Mouse (Mus musculus) MEL (cell line): ENCODE measurements around the gene Trim59. TPM values are rescaled to one million over a fixed set of nuclear protein-coding genes. Genes with fewer than 3 reads are reported as not detected.

Source experiments
- DNase-seq: peaks from one replicate; pipeline ENCODE4 v3.0.0; 2011; ENCODE audit warnings: low read depth, low spot score
- H3K27ac ChIP-seq: 2 replicates; pipeline ENCODE4 v1.5.1; 2012; ENCODE audit warnings: low read depth, mild to moderate bottlenecking, control low read depth, low read length, moderate library complexity; ENCODE audit not compliant: control insufficient read depth
- H3K27me3 ChIP-seq, 2 experiments: fragments of 150-350 bp in 1 of 2; sonication (generic) in 1 of 2; 2 replicates each; pipeline ENCODE4 v1.6.1; 2012; ENCODE audit warnings: low read length in 2 of 2, mild to moderate bottlenecking in 2 of 2, improper control_type of control experiment in 1 of 2, moderate library complexity in 1 of 2; ENCODE audit not compliant: insufficient read depth in 2 of 2, control insufficient read depth in 1 of 2
- H3K36me3 ChIP-seq, 2 experiments: 2 replicates each; pipeline ENCODE4 v1.6.1; 2012 to 2014; ENCODE audit warnings: low read length in 2 of 2, improper control_type of control experiment in 1 of 2, inconsistent platforms in 1 of 2, mild to moderate bottlenecking in 1 of 2; ENCODE audit not compliant: insufficient read depth in 2 of 2, control insufficient read depth in 1 of 2
- H3K4me1 ChIP-seq, 2 experiments: fragments of 150-350 bp in 1 of 2; sonication (generic) in 1 of 2; 2 replicates each; pipeline ENCODE4 v1.6.1; 2012; ENCODE audit warnings: low read length in 2 of 2, improper control_type of control experiment in 1 of 2, mild to moderate bottlenecking in 1 of 2; ENCODE audit not compliant: insufficient read depth in 2 of 2, control insufficient read depth in 1 of 2
- H3K4me3 ChIP-seq, 2 experiments: fragments of 150-350 bp in 1 of 2; sonication (generic) in 1 of 2; 2 replicates each; pipeline ENCODE4 v1.5.1; 2012; ENCODE audit warnings: low read depth in 2 of 2, low read length in 2 of 2, mild to moderate bottlenecking in 2 of 2, moderate library complexity in 2 of 2, control low read depth in 1 of 2, improper control_type of control experiment in 1 of 2; ENCODE audit not compliant: control insufficient read depth in 1 of 2, insufficient read depth in 1 of 2
- H3K79me2 ChIP-seq: 2 replicates; pipeline ENCODE4 v1.6.1; 2012; ENCODE audit warnings: mild to moderate bottlenecking, low read length, moderate library complexity; ENCODE audit not compliant: control insufficient read depth, poor library complexity, insufficient read depth
- H3K9ac ChIP-seq: 2 replicates; pipeline ENCODE4 v1.6.1; 2012; ENCODE audit warnings: low read depth, mild to moderate bottlenecking, control low read depth, low read length, moderate library complexity; ENCODE audit not compliant: control insufficient read depth, poor library complexity, severe bottlenecking
- H3K9me3 ChIP-seq: fragments of 150-350 bp; sonication (generic); replicated peaks from 2 replicates; pipeline ENCODE4 v1.6.1; 2012; ENCODE audit warnings: mild to moderate bottlenecking, low read length, improper control_type of control experiment, moderate library complexity; ENCODE audit not compliant: insufficient read depth
- BHLHE40 ChIP-seq: IDR thresholded peaks from 2 replicates; pipeline ENCODE4 v1.6.1; 2012; ENCODE audit warnings: low read depth, mild to moderate bottlenecking, inconsistent platforms, low read length, improper control_type of control experiment, borderline replicate concordance
- CHD2 ChIP-seq: IDR thresholded peaks from 2 replicates; pipeline ENCODE4 v1.6.1; 2011; ENCODE audit warnings: low read length, improper control_type of control experiment
- CTCF ChIP-seq, 3 experiments: IDR thresholded peaks in 2 of 3; conservative IDR thresholded peaks in 1 of 3; 2 replicates each; pipeline ENCODE4 v1.5.1; 2011 to 2012; ENCODE audit warnings: low read length in 3 of 3, low read depth in 2 of 3, mild to moderate bottlenecking in 2 of 3, improper control_type of control experiment in 1 of 3, inconsistent platforms in 1 of 3, mixed read lengths in 1 of 3, moderate library complexity in 1 of 3; ENCODE audit not compliant: control insufficient read depth in 1 of 3, insufficient read depth in 1 of 3, poor library complexity in 1 of 3, severe bottlenecking in 1 of 3
- E2F4 ChIP-seq: IDR thresholded peaks from 2 replicates; pipeline ENCODE4 v1.6.1; 2011; ENCODE audit warnings: low read depth, low read length, improper control_type of control experiment, borderline replicate concordance
- ELF1 ChIP-seq: IDR thresholded peaks from 2 replicates; pipeline ENCODE4 v1.6.1; 2014; ENCODE audit warnings: low read depth, mild to moderate bottlenecking, inconsistent platforms, low read length, improper control_type of control experiment, moderate library complexity
- EP300 ChIP-seq, 2 experiments: IDR thresholded peaks; 2 replicates each; pipeline ENCODE4 v1.6.1; 2011; ENCODE audit warnings: improper control_type of control experiment in 2 of 2, low read length in 2 of 2, low read depth in 1 of 2, mild to moderate bottlenecking in 1 of 2
- ETS1 ChIP-seq: IDR thresholded peaks from 2 replicates; pipeline ENCODE4 v1.6.1; 2012; ENCODE audit warnings: low read depth, mild to moderate bottlenecking, inconsistent platforms, low read length, improper control_type of control experiment, moderate library complexity
- GABPA ChIP-seq: IDR thresholded peaks from 2 replicates; pipeline ENCODE4 v1.6.1; 2012; ENCODE audit warnings: low read depth, mild to moderate bottlenecking, inconsistent platforms, low read length, improper control_type of control experiment, moderate library complexity
- GATA1 ChIP-seq: IDR thresholded peaks from 2 replicates; pipeline ENCODE4 v1.6.1; 2011; ENCODE audit warnings: low read depth, low read length, improper control_type of control experiment
- HCFC1 ChIP-seq: IDR thresholded peaks from 2 replicates; pipeline ENCODE4 v1.6.1; 2012; ENCODE audit warnings: low read depth, mild to moderate bottlenecking, inconsistent platforms, low read length, improper control_type of control experiment, moderate library complexity
- JUND ChIP-seq: IDR thresholded peaks from 2 replicates; pipeline ENCODE4 v1.6.1; 2011; ENCODE audit warnings: low read depth, mild to moderate bottlenecking, improper control_type of control experiment, low read length
- MAFK ChIP-seq: IDR thresholded peaks from 2 replicates; pipeline ENCODE4 v1.6.1; 2011; ENCODE audit warnings: low read depth, mild to moderate bottlenecking, low read length, improper control_type of control experiment, borderline replicate concordance
- MAX ChIP-seq: IDR thresholded peaks from 2 replicates; pipeline ENCODE4 v1.6.1; 2011; ENCODE audit warnings: low read length, improper control_type of control experiment
- MAZ ChIP-seq: IDR thresholded peaks from 2 replicates; pipeline ENCODE4 v1.6.1; 2012; ENCODE audit warnings: low read depth, mild to moderate bottlenecking, inconsistent platforms, low read length, improper control_type of control experiment
- MXI1 ChIP-seq: IDR thresholded peaks from 2 replicates; pipeline ENCODE4 v1.6.1; 2011; ENCODE audit warnings: mild to moderate bottlenecking, low read depth, low read length, improper control_type of control experiment
- MYB ChIP-seq: IDR thresholded peaks from 2 replicates; pipeline ENCODE4 v1.6.1; 2011; ENCODE audit warnings: mild to moderate bottlenecking, low read depth, low read length, improper control_type of control experiment
- MYC ChIP-seq: IDR thresholded peaks from 2 replicates; pipeline ENCODE4 v1.6.1; 2011; ENCODE audit warnings: low read depth, mild to moderate bottlenecking, low read length, improper control_type of control experiment, moderate library complexity
- NELFE ChIP-seq: IDR thresholded peaks from 2 replicates; pipeline ENCODE4 v1.6.1; 2011; ENCODE audit warnings: low read depth, low read length, improper control_type of control experiment
- POLR2A ChIP-seq, 2 experiments: IDR thresholded peaks; 2 replicates each; pipeline ENCODE4 v1.6.1; 2011 to 2012; ENCODE audit warnings: low read length in 2 of 2, mild to moderate bottlenecking in 2 of 2, control low read depth in 1 of 2, improper control_type of control experiment in 1 of 2, low read depth in 1 of 2, moderate library complexity in 1 of 2; ENCODE audit not compliant: control insufficient read depth in 1 of 2, insufficient read depth in 1 of 2, poor library complexity in 1 of 2
- POLR2AphosphoS2 ChIP-seq: IDR thresholded peaks from 2 replicates; pipeline ENCODE4 v1.6.1; 2011; ENCODE audit warnings: low read length, improper control_type of control experiment
- POLR2AphosphoS5 ChIP-seq: IDR thresholded peaks from 2 replicates; pipeline ENCODE4 v1.6.1; 2012; ENCODE audit warnings: low read depth, borderline replicate concordance, mild to moderate bottlenecking, inconsistent platforms, low read length, moderate library complexity, mixed read lengths
- RAD21 ChIP-seq: IDR thresholded peaks from 2 replicates; pipeline ENCODE4 v1.6.1; 2011; ENCODE audit warnings: mild to moderate bottlenecking, low read depth, low read length, improper control_type of control experiment
- RCOR1 ChIP-seq: IDR thresholded peaks from 2 replicates; pipeline ENCODE4 v1.6.1; 2012; ENCODE audit warnings: low read depth, mild to moderate bottlenecking, inconsistent platforms, low read length, improper control_type of control experiment
- SIN3A ChIP-seq: IDR thresholded peaks from 2 replicates; pipeline ENCODE4 v1.6.1; 2012; ENCODE audit warnings: low read length, improper control_type of control experiment, inconsistent platforms
- TAL1 ChIP-seq: IDR thresholded peaks from 2 replicates; pipeline ENCODE4 v1.6.1; 2012; ENCODE audit warnings: mild to moderate bottlenecking, inconsistent platforms, low read length, moderate library complexity, mixed read lengths
- TBP ChIP-seq: IDR thresholded peaks from 2 replicates; pipeline ENCODE4 v1.8.0; 2011; ENCODE audit warnings: low read depth, low read length, improper control_type of control experiment
- TCF12 ChIP-seq: IDR thresholded peaks from 2 replicates; pipeline ENCODE4 v1.6.1; 2014; ENCODE audit warnings: low read depth, mild to moderate bottlenecking, inconsistent platforms, low read length, improper control_type of control experiment, moderate library complexity
- ZC3H11A ChIP-seq: IDR thresholded peaks from 2 replicates; pipeline ENCODE4 v1.6.1; 2012; ENCODE audit warnings: low read depth, mild to moderate bottlenecking, inconsistent platforms, low read length, improper control_type of control experiment
- ZKSCAN1 ChIP-seq: IDR thresholded peaks from 2 replicates; pipeline ENCODE4 v1.6.1; 2012; ENCODE audit warnings: low read depth, mild to moderate bottlenecking, inconsistent platforms, low read length, improper control_type of control experiment, moderate library complexity
- ZMIZ1 ChIP-seq: IDR thresholded peaks from 2 replicates; pipeline ENCODE4 v1.6.1; 2012; ENCODE audit warnings: low read depth, mild to moderate bottlenecking, inconsistent platforms, low read length, improper control_type of control experiment, moderate library complexity
- ZNF384 ChIP-seq: IDR thresholded peaks from 2 replicates; pipeline ENCODE4 v1.6.1; 2012; ENCODE audit warnings: low read depth, mild to moderate bottlenecking, inconsistent platforms, low read length, improper control_type of control experiment
- polyA plus RNA-seq, 2 experiments: library from polyadenylated mRNA; stranded (reverse) in 1 of 2; unstranded in 1 of 2; fragments of >175 nt in 1 of 2; fragments of >200 nt in 1 of 2; gene quantifications; 2 replicates each; pipeline versions ENCODE4 v1.2.1 to v1.2.4; 2012; ENCODE audit warnings: low replicate concordance in 2 of 2, low read depth in 1 of 2; ENCODE audit not compliant: insufficient read length in 2 of 2, insufficient read depth in 1 of 2, missing spikeins in 1 of 2
- total RNA-seq: library from RNA; depleted of rRNA; stranded (reverse); fragments of 300-350 nt; gene quantifications from 2 replicates; pipeline ENCODE4 v1.2.3, GENCODE M21; 2012

The Trim59 gene
- total and polyA plus RNA-seq, 3 experiments: 11.3 to 17.4 TPM; not detected in 1

DNA sequence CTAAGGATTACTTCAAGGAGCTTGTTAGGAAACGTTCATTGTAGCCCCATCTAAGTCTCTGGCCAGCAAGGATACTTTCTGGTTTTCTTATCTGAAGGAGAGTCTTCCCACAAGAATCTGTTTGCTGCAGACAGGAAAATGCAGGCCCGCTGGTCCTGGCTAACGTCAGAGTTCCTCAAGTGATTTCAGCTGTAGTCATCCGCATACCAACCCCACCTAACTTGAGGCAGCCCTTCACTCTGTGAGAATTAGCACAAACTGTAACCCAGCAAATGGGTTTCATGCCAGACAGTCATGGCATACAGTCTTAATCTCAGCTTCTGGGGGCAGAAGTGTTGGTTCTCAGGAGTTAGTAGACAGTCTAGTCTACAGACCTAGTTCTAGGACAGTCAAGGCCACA lies 2.0 kb upstream of the Trim59 start:
- Histone ChIP-seq H3K36me3 (peaks cover 11 to 27% of the 10 kb centered on the region in 2 experiments), H3K27me3 (no peaks in the 10 kb centered on the region), H3K9me3 (no peaks in the 10 kb centered on the region), H3K79me2 (peaks cover 24% of the 10 kb centered on the region), H3K27ac (no peak overlapping the region), H3K9ac (no peak overlapping the region; the same call in 1 of the 2 replicates), H3K4me3 (no peak overlapping the region; a peak in 1 of 4 replicates), H3K4me1 (peaks cover 17 to 21% of the 10 kb centered on the region in 2 experiments)
- peak; percentile 78 for TF ChIP-seq RCOR1
- no peak for TF ChIP-seq ZMIZ1
- no peak for TF ChIP-seq E2F4
- peak; percentile 38 for TF ChIP-seq TAL1
- TF ChIP-seq RAD21: no peak
- 0 out of 2 replicates have a peak, but pooled peaks have one; percentile 41 for TF ChIP-seq TCF12
- peak in 1 of 2 experiments; percentile 32; a peak in 2 of 4 replicates for TF ChIP-seq EP300 (IDR thresholded peaks at IDR 0.05; ENCODE audit: low read depth in 1 of 2, low read length in 2 of 2)
- peak; percentile 57; the same call in 1 of the 2 replicates for TF ChIP-seq ETS1
- TF ChIP-seq GATA1: peak; percentile 25; the same call in 1 of the 2 replicates
- peak; percentile 60 for DNase-seq

DNA sequence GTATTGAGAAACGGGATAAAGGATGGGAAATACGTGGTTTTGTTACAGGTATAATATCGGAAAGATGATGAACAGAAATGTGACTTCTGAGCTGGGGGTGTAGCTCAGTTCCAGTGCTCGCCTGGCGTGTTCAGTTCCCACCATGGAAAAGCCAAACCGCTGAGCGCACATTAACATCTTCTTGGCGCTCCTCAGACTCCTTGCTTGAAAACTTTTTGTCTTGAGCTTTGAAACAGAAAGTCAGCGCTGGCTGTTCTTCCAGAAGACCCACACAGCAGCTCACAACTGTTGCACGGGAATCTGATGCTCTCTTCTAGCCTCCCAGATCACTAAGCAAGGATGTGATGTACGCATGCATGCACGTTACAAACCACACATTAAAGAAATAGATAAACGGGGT lies 1.2 kb upstream of the Trim59 start:
- Histone ChIP-seq H3K4me1 (peaks cover 13 to 16% of the 10 kb centered on the region in 2 experiments), H3K36me3 (peaks cover 18 to 28% of the 10 kb centered on the region in 2 experiments), H3K79me2 (peaks cover 28% of the 10 kb centered on the region), H3K9ac (peak overlapping the region; percentile 97), H3K27ac (peak overlapping the region; percentile 82), H3K27me3 (no peaks in the 10 kb centered on the region), H3K9me3 (no peaks in the 10 kb centered on the region), H3K4me3 (peak overlapping the region; percentile 88 to 97)
- DNase-seq: peak; percentile 61
- TF ChIP-seq BHLHE40 (peak; percentile 33; the same call in 1 of the 2 replicates), ELF1 (no peak), TCF12 (no peak), MAX (peak; percentile 66), TAL1 (no peak), MAZ (no peak), MYC (no peak), E2F4 (0 out of 2 replicates have a peak, but pooled peaks have one; percentile 22), RAD21 (no peak), MXI1 (no peak), ETS1 (no peak), POLR2AphosphoS5 (no peak), HCFC1 (no peak), GABPA (no peak), CTCF (IDR thresholded peaks at IDR 0.05 in 2 of 3, conservative IDR thresholded peaks at IDR 0.05 in 1 of 3; ENCODE audit: control insufficient read depth in 1 of 3, insufficient read depth in 1 of 3, low read depth in 2 of 3, low read length in 3 of 3, poor library complexity in 1 of 3, severe bottlenecking in 1 of 3) (no peak), ZKSCAN1 (0 out of 2 replicates have a peak, but pooled peaks have one; percentile 24), POLR2A (IDR thresholded peaks at IDR 0.05; ENCODE audit: control insufficient read depth in 1 of 2, insufficient read depth in 1 of 2, low read depth in 1 of 2, low read length in 2 of 2, poor library complexity in 1 of 2) (no peak), MAFK (no peak), SIN3A (0 out of 2 replicates have a peak, but pooled peaks have one; percentile 10), MYB (no peak), TBP (no peak), ZC3H11A (no peak), CHD2 (no peak), NELFE (peak; percentile 35; the same call in 1 of the 2 replicates), JUND (no peak), EP300 (IDR thresholded peaks at IDR 0.05; ENCODE audit: low read depth in 1 of 2, low read length in 2 of 2) (peak in 1 of 2 experiments; percentile 28; a peak in 1 of 4 replicates), POLR2AphosphoS2 (no peak), ZNF384 (no peak), GATA1 (no peak)
